Mouse (Mus musculus) limb, embryonic 14.5 days (tissue): ENCODE measurements around the gene Ankdd1a. TPM values are rescaled to one million over a fixed set of nuclear protein-coding genes. Genes with fewer than 3 reads are reported as not detected.

Experiments
- ATAC-seq: fragments of 200-750 bp; cut with Nextera tagmentation; 2 replicates; pipeline ENCODE4 v1.8.0; 2017; ENCODE audit warnings: low read depth, moderate number of reproducible peaks, moderate TSS enrichment; ENCODE audit not compliant: low FRiP score
- DNase-seq: peaks from one replicate; pipeline ENCODE4 v3.0.0-alpha.2; 2015; ENCODE audit warnings: low spot score
- H3K27ac ChIP-seq: fragments of 300-500 bp; sonication (generic); replicated peaks from 2 replicates; pipeline ENCODE4 v1.5.1; 2014; ENCODE audit warnings: low read depth, mild to moderate bottlenecking, low read length, moderate library complexity, mixed read lengths
- H3K27me3 ChIP-seq: fragments of 300-500 bp; sonication (generic); 2 replicates; pipeline ENCODE4 v1.6.1; 2014; ENCODE audit warnings: low read length, mixed read lengths; ENCODE audit not compliant: control insufficient read depth, insufficient read depth
- H3K36me3 ChIP-seq: fragments of 300-500 bp; sonication (generic); 2 replicates; pipeline ENCODE4 v1.6.1; 2014; ENCODE audit warnings: mild to moderate bottlenecking, low read length, moderate library complexity, mixed read lengths; ENCODE audit not compliant: control insufficient read depth, insufficient read depth
- H3K4me1 ChIP-seq: fragments of 300-500 bp; sonication (generic); 2 replicates; pipeline ENCODE4 v1.6.1; 2014; ENCODE audit warnings: antibody characterized with exemption, low read length, mixed read lengths; ENCODE audit not compliant: control insufficient read depth, insufficient read depth
- H3K4me2 ChIP-seq: fragments of 300-500 bp; sonication (generic); replicated peaks from 2 replicates; pipeline ENCODE4 v1.6.1; 2014; ENCODE audit warnings: low read depth, mild to moderate bottlenecking, low read length, moderate library complexity; ENCODE audit not compliant: severe bottlenecking
- H3K4me3 ChIP-seq: fragments of 300-500 bp; sonication (generic); replicated peaks from 2 replicates; pipeline ENCODE4 v1.5.1; 2014; ENCODE audit warnings: low read length
- H3K9ac ChIP-seq: fragments of 300-500 bp; sonication (generic); 2 replicates; pipeline ENCODE4 v1.6.1; 2014; ENCODE audit warnings: mild to moderate bottlenecking, low read depth, low read length, moderate library complexity; ENCODE audit not compliant: severe bottlenecking
- H3K9me3 ChIP-seq: fragments of 300-500 bp; sonication (generic); 2 replicates; pipeline ENCODE4 v1.6.1; 2016; ENCODE audit warnings: low read length; ENCODE audit not compliant: control insufficient read depth
- POLR2A ChIP-seq: fragments of 200-500 bp; IDR thresholded peaks from 2 replicates; pipeline ENCODE4 v1.8.0; 2012; ENCODE audit warnings: inconsistent platforms, mild to moderate bottlenecking, moderate library complexity, borderline replicate concordance; ENCODE audit not compliant: insufficient read depth, insufficient read length; ENCODE audit errors: extremely low read depth
- WGBS: fragments of 180-500 bp; shearing (Covaris S2); extraction: QIAGEN DNeasy Blood & Tissue Kit; methylation state at CpG from one replicate; pipeline ENCODE4 v1.1.7; 2014; 5-methylcytosine and 5-hydroxymethylcytosine counted together
- polyA plus RNA-seq, 2 experiments: library from polyadenylated mRNA; depleted of rRNA in 1 of 2; stranded (reverse) in 1 of 2; unstranded in 1 of 2; fragments of >200 nt; fragmentation: Nextera tagmentation in 1 of 2; extraction: Ambion mirVana in 1 of 2; gene quantifications; 2 replicates each; pipeline versions ENCODE4 v1.2.1 to v1.2.3; 2012 to 2014

The Ankdd1a gene
- polyA plus RNA-seq, 2 experiments, result 0.08 TPM; not detected in 1

- Histone ChIP-seq H3K9ac (no peak overlapping the region), H3K4me1 (no peaks in the 10 kb centered on the region), H3K4me2 (no peak overlapping the region), H3K4me3 (no peak overlapping the region), H3K27me3 (no peaks in the 10 kb centered on the region), H3K36me3 (peaks cover 46% of the 10 kb centered on the region), H3K9me3 (no peaks in the 10 kb centered on the region), H3K27ac (no peak overlapping the region)
- TF ChIP-seq POLR2A, result no peak
- DNase-seq (no peak), ATAC-seq (peak; percentile 23; the same call in 1 of the 2 replicates)
- WGBS, result 37% methylated on average over 4 of the region's 4 CpGs
Observed at GRCm38 (mm10) chr9:65562081-65562506, 42.1 kb upstream of the Ankdd1a start.

- Histone ChIP-seq H3K27ac (no peak overlapping the region), H3K9me3 (no peaks in the 10 kb centered on the region), H3K9ac (no peak overlapping the region), H3K27me3 (no peaks in the 10 kb centered on the region), H3K4me1 (no peaks in the 10 kb centered on the region), H3K36me3 (peaks cover 48% of the 10 kb centered on the region), H3K4me3 (no peak overlapping the region), H3K4me2 (no peak overlapping the region)
- ATAC-seq (no peak), DNase-seq (no peak)
- 89% methylated on average over 4 of the region's 4 CpGs for WGBS
- TF ChIP-seq POLR2A, result no peak
Observed at GRCm38 (mm10) chr9:65561016-65561415, 41.0 kb upstream of the Ankdd1a start.

DNA sequence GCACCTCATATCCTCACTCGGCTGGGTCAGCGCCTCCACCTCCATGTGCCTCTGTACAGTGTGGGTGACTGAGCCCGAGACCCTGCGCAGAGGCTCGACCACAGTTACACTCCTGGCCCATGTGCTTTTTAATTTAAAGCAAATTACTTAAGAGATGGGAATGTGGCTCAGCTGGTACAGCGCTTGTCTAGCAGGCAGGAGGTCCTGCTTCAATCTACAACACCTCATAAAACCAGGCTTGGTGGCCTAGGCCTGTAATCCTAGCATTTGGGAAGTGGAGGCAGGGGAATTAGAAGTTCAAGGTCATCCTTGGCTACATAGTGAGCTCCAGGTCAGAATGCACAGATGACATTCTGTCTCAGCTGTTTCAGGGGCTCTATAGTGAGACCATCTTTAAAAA is 38.8 kb upstream of the Ankdd1a start:
- Histone ChIP-seq H3K4me2 (no peak overlapping the region), H3K9me3 (no peaks in the 10 kb centered on the region), H3K36me3 (peaks cover 56% of the 10 kb centered on the region), H3K4me3 (no peak overlapping the region), H3K27ac (no peak overlapping the region), H3K27me3 (no peaks in the 10 kb centered on the region), H3K4me1 (peaks cover 10% of the 10 kb centered on the region), H3K9ac (no peak overlapping the region)
- ATAC-seq (no peak), DNase-seq (no peak)
- 50% methylated on average over 6 of the region's 6 CpGs for WGBS
- TF ChIP-seq POLR2A, result no peak

DNA sequence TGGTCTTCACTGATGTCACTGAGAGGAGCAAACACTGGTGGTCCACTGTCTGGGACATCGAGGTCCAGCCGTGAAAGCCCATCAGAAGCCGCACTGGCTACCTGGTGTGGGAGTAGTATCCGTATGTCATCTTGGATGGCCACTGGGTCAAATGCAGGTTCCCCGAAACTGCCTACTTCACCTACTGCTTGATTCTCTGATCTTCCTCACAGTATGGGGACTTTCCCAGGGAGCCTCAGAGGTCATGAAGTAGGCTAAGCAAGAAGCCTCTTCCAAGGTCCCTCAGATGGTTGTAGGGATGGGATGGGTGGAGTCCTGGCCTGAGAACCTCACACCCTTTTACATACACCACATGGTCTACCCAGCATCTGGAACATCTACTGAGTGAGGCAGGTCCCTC is 37.0 kb upstream of the Ankdd1a start:
- DNase-seq, result no peak
- ATAC-seq, result no peak
- 98% methylated on average over 5 of the region's 5 CpGs for WGBS
- H3K27ac ChIP-seq, result no peak overlapping the region
- peaks cover 10% of the 10 kb centered on the region for H3K4me1 ChIP-seq
- no peak for TF ChIP-seq POLR2A
- H3K4me2 ChIP-seq, result no peak overlapping the region
- H3K9ac ChIP-seq, result no peak overlapping the region
- no peaks in the 10 kb centered on the region for H3K27me3 ChIP-seq
- no peak overlapping the region for H3K4me3 ChIP-seq
- H3K36me3 ChIP-seq, result peaks cover 43% of the 10 kb centered on the region
- H3K9me3 ChIP-seq, result no peaks in the 10 kb centered on the region

- no peak for TF ChIP-seq POLR2A
- no peak overlapping the region for H3K4me3 ChIP-seq
- WGBS, result 91% methylated on average over 8 of the region's 8 CpGs
- no peak overlapping the region for H3K27ac ChIP-seq
- H3K36me3 ChIP-seq, result peaks cover 43% of the 10 kb centered on the region
- ATAC-seq, result no peak
- H3K27me3 ChIP-seq, result no peaks in the 10 kb centered on the region
- H3K4me2 ChIP-seq, result no peak overlapping the region
- no peak overlapping the region for H3K9ac ChIP-seq
- peaks cover 13% of the 10 kb centered on the region for H3K4me1 ChIP-seq
- no peaks in the 10 kb centered on the region for H3K9me3 ChIP-seq
- DNase-seq, result no peak
Observed at GRCm38 (mm10) chr9:65556349-65556748, 36.4 kb upstream of the Ankdd1a start.

DNA sequence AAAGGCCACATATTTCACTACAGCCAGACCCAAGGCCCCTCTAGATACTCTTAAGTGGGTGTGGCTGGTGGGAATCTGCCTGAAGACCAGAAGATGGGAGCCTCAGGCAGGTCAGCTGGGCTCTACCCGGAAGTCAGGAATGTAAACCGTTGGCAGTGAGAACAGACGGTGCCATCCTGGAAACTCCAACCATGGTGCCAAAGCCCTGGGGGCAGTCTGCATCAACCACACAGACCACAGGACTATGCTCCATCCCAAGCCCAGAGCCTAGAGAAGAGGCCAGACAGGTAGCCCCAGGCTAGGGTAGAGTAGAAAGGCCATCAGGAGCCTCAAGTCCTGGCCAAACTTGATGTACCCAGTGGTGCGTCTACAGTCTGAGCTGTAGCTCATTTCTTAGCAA is 35.6 kb upstream of the Ankdd1a start:
- Histone ChIP-seq H3K27ac (no peak overlapping the region), H3K4me1 (peaks cover 20% of the 10 kb centered on the region), H3K27me3 (no peaks in the 10 kb centered on the region), H3K4me2 (no peak overlapping the region), H3K9me3 (no peaks in the 10 kb centered on the region), H3K9ac (no peak overlapping the region), H3K36me3 (peaks cover 43% of the 10 kb centered on the region), H3K4me3 (no peak overlapping the region)
- ATAC-seq, result no peak
- no peak for DNase-seq
- 85% methylated on average over 4 of the region's 4 CpGs for WGBS
- TF ChIP-seq POLR2A, result no peak
